Mouse (Mus musculus): ENCODE results near the gene Ptprf. TPM values are rescaled to one million over a fixed set of nuclear protein-coding genes. Genes with fewer than 3 reads are reported as not detected.

The Ptprf gene
- polyA plus RNA-seq, 1 experiment from 2014 or later: 73.4 TPM

DNA sequence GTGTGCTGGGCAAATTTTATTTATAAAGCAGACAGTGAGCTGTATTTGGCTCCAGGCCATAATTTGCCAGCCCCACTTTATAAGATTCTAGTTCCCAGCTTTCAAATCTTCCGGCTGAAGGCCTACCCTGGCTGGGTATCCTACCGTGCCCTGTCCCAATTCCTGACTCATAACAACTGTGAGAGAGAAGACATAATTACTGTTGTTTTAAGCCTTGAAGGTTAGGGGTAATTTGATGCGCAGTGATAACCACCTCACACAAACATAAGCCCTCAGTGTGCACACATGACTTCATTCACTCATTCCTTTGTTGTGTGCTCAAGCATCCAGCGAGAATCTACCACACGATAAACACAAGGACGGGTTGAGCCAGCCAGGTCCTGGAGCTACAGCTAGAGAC is 71.7 kb downstream of the Ptprf start:
- Histone ChIP-seq H3K9ac (replicated peaks; ENCODE audit: low read length) (no peak overlapping the region), H3K9me3 (ENCODE audit: control insufficient read depth, low read length) (no peaks in the 10 kb centered on the region), H3K36me3 (ENCODE audit: control insufficient read depth, insufficient read depth, low read length) (peaks cover 93% of the 10 kb centered on the region), H3K4me2 (ENCODE audit: low read length) (no peak overlapping the region), H3K27ac (replicated peaks; ENCODE audit: low read depth, low read length) (no peak overlapping the region), H3K4me1 (ENCODE audit: control insufficient read depth, insufficient read depth, low read length) (no peaks in the 10 kb centered on the region), H3K4me3 (replicated peaks; ENCODE audit: low read depth, low read length) (no peak overlapping the region), H3K27me3 (ENCODE audit: control insufficient read depth, insufficient read depth, low read length) (no peaks in the 10 kb centered on the region)
- 86% methylated on average over 6 of the region's 6 CpGs for whole genome bisulfite sequencing
- no peak for ATAC-seq (ENCODE audit: low FRiP score, low TSS enrichment)
- no peak for DNase-seq

DNA sequence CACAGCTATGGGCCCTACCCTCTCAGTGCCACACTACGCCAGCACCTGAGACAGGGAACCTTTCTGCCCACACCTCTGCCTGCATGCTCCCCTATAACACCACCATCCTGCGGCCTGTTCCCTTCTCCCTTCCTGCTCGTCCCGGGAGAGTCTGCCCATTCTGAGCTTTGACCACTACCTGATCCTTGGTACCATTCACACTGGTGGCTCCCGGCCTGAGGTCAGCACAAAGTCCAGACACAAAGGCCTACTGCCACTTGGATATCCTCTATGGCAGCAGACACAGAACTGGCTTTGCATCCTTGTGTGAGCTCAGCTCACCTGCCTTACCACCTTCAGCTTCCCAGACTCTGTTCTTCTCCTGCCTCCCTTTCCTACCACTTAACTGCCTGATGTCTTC is 72.7 kb downstream of the Ptprf start:
- Histone ChIP-seq H3K4me2 (ENCODE audit: low read length) (no peak overlapping the region), H3K27me3 (ENCODE audit: control insufficient read depth, insufficient read depth, low read length) (no peaks in the 10 kb centered on the region), H3K27ac (replicated peaks; ENCODE audit: low read depth, low read length) (no peak overlapping the region), H3K9ac (replicated peaks; ENCODE audit: low read length) (no peak overlapping the region), H3K9me3 (ENCODE audit: control insufficient read depth, low read length) (no peaks in the 10 kb centered on the region), H3K4me1 (ENCODE audit: control insufficient read depth, insufficient read depth, low read length) (no peaks in the 10 kb centered on the region), H3K36me3 (ENCODE audit: control insufficient read depth, insufficient read depth, low read length) (peaks cover 93% of the 10 kb centered on the region), H3K4me3 (replicated peaks; ENCODE audit: low read depth, low read length) (no peak overlapping the region)
- DNase-seq (no peak), ATAC-seq (ENCODE audit: low FRiP score, low TSS enrichment) (no peak)
- 91% methylated on average over 5 of the region's 5 CpGs for WGBS

DNA sequence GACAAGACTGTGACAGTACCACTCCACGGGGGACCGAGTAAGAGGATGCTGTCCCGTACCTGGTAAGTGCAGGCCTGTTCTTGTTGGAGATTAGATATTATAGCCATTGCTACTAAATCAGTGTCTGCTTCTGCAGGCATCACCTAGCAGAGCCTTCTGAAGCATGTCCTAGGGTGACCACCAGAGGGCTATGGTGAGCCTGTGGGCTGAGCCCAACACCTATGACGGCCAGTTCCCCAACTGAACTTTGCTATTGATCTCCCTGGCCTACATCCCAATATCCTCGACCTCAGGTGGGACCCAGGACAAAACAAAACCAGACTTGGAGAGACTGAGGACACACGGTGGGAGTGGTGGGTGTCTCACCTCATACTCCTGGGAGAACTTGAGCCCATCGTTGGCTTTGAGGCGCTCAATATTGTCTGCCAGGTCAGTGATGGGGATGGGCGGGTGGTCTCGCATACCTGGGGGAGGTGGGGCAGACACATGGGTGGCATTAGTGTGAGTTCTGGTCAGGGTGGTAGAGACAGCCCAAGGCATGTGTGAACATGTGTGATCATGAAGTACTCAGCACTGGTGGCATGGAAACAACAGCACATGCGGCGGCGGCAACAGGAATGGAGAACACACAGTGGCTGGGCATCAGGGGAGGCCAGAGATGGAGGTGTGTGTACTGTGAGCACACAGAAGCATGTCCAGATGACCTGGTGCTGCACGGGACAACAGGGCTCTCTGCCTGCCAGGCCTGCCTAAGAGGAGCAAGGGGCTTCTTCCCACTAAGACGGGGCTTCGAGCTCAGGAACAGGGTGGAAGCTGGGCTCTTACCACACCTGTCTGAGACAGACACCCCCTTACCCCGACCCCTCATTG is 74.2 kb downstream of the Ptprf start:
- Histone ChIP-seq H3K36me3 (ENCODE audit: control insufficient read depth, insufficient read depth, low read length) (peaks cover 93% of the 10 kb centered on the region), H3K9ac (replicated peaks; ENCODE audit: low read length) (no peak overlapping the region), H3K4me1 (ENCODE audit: control insufficient read depth, insufficient read depth, low read length) (no peaks in the 10 kb centered on the region), H3K27me3 (ENCODE audit: control insufficient read depth, insufficient read depth, low read length) (no peaks in the 10 kb centered on the region), H3K9me3 (ENCODE audit: control insufficient read depth, low read length) (no peaks in the 10 kb centered on the region), H3K4me2 (ENCODE audit: low read length) (no peak overlapping the region), H3K27ac (replicated peaks; ENCODE audit: low read depth, low read length) (no peak overlapping the region), H3K4me3 (replicated peaks; ENCODE audit: low read depth, low read length) (no peak overlapping the region)
- no peak; the same call in 1 of the 2 replicates for ATAC-seq (ENCODE audit: low FRiP score, low TSS enrichment)
- DNase-seq: peak; percentile 83
- 87% methylated on average over 17 of the region's 17 CpGs for WGBS

DNA sequence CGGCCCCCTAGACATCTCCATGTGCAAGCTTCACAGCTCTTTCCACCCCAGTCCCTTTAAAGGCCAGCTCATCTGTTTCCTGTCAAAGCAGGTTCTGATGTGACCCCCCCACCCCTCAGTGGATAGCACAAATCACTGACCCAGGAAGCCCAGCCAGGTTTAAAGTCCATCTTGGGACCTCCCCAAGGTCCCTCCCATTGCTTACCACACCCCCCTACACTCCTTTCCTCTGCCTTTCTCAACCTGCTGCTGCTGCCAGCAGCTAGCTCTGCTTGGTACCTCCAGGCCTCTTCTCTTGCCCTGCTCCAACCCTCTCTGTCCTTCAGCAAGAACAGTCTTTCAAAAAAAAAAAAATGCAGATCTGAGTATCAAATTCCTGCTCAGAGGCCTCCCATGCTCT is 76.3 kb downstream of the Ptprf start:
- Histone ChIP-seq H3K9me3 (ENCODE audit: control insufficient read depth, low read length) (no peaks in the 10 kb centered on the region), H3K4me3 (replicated peaks; ENCODE audit: low read depth, low read length) (no peak overlapping the region), H3K36me3 (ENCODE audit: control insufficient read depth, insufficient read depth, low read length) (peaks cover 93% of the 10 kb centered on the region), H3K9ac (replicated peaks; ENCODE audit: low read length) (no peak overlapping the region), H3K4me2 (ENCODE audit: low read length) (no peak overlapping the region), H3K27ac (replicated peaks; ENCODE audit: low read depth, low read length) (no peak overlapping the region), H3K27me3 (ENCODE audit: control insufficient read depth, insufficient read depth, low read length) (no peaks in the 10 kb centered on the region), H3K4me1 (ENCODE audit: control insufficient read depth, insufficient read depth, low read length) (no peaks in the 10 kb centered on the region)
- DNase-seq (no peak), ATAC-seq (ENCODE audit: low FRiP score, low TSS enrichment) (no peak)
- WGBS: 95% methylated on average over 1 of the region's 1 CpGs

DNA sequence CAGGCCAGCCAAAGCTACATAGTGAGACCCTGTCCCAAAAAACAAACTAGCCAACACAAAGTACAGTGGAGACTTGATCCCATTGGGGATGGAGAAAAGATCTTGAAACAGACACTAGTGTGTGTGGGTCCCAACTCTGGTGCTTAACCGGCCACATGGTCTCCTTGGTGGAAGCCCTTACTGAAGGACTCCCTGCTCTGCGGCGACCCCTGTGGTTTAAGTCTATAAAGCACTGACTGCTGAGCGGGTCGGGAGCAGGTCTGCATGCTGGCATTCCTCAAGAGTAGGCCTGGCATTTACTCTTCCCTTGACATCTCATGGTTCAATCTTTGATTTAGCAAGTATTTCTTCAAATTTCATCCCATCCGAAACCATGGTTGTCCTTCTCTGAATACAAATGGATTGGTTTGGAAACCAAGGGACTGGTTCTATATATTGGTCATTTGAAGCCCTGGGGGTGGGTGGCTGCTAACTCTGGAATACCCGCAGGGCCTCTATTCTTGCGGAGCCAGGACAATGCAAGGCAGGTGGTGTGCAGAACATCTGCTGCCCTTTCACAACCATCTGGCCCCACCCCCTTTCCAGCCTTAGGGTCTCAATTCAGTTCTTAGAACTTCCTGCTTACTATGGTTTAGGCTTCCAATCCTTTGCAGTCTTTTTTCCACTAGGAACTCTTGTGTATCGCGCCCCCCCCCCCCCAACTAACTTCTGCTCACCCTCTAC is 84.1 kb downstream of the Ptprf start:
- Histone ChIP-seq H3K9me3 (ENCODE audit: control insufficient read depth, low read length) (no peaks in the 10 kb centered on the region), H3K4me2 (ENCODE audit: low read length) (no peak overlapping the region), H3K27ac (replicated peaks; ENCODE audit: low read depth, low read length) (no peak overlapping the region), H3K9ac (replicated peaks; ENCODE audit: low read length) (no peak overlapping the region), H3K27me3 (ENCODE audit: control insufficient read depth, insufficient read depth, low read length) (no peaks in the 10 kb centered on the region), H3K4me1 (ENCODE audit: control insufficient read depth, insufficient read depth, low read length) (no peaks in the 10 kb centered on the region), H3K36me3 (ENCODE audit: control insufficient read depth, insufficient read depth, low read length) (peaks cover 46% of the 10 kb centered on the region), H3K4me3 (replicated peaks; ENCODE audit: low read depth, low read length) (no peak overlapping the region)
- no peak for ATAC-seq (ENCODE audit: low FRiP score, low TSS enrichment)
- peak; percentile 17 for DNase-seq
- 51% methylated on average over 10 of the region's 10 CpGs for WGBS

DNA sequence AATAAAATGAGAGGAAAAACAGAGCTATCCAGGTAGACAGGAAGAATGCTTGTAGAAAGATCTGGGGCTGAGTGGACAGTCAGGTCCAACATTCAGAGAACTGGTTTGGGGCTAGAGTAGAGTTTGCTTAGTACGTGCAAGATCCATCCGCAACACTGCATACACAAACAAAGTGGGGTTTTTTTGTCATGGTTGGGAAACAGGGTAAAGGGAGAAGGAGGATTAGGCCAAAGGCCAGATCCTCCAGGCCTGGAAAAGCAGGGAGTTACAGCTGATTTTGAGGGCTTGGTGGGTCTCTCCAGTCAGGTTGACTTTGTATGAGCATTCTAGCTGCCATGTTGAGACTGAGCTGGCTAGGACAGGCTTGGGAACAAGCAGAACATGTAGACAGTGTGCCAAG is 85.3 kb downstream of the Ptprf start:
- H3K4me2 ChIP-seq (ENCODE audit: low read length): no peak overlapping the region
- peaks cover 35% of the 10 kb centered on the region for H3K36me3 ChIP-seq (ENCODE audit: control insufficient read depth, insufficient read depth, low read length)
- no peaks in the 10 kb centered on the region for H3K4me1 ChIP-seq (ENCODE audit: control insufficient read depth, insufficient read depth, low read length)
- H3K9ac ChIP-seq (replicated peaks; ENCODE audit: low read length): no peak overlapping the region
- WGBS: 93% methylated on average over 2 of the region's 2 CpGs
- no peak overlapping the region for H3K4me3 ChIP-seq (replicated peaks; ENCODE audit: low read depth, low read length)
- H3K27ac ChIP-seq (replicated peaks; ENCODE audit: low read depth, low read length): no peak overlapping the region
- H3K27me3 ChIP-seq (ENCODE audit: control insufficient read depth, insufficient read depth, low read length): no peaks in the 10 kb centered on the region
- ATAC-seq (ENCODE audit: low FRiP score, low TSS enrichment): no peak
- no peak for DNase-seq
- H3K9me3 ChIP-seq (ENCODE audit: control insufficient read depth, low read length): no peaks in the 10 kb centered on the region

DNA sequence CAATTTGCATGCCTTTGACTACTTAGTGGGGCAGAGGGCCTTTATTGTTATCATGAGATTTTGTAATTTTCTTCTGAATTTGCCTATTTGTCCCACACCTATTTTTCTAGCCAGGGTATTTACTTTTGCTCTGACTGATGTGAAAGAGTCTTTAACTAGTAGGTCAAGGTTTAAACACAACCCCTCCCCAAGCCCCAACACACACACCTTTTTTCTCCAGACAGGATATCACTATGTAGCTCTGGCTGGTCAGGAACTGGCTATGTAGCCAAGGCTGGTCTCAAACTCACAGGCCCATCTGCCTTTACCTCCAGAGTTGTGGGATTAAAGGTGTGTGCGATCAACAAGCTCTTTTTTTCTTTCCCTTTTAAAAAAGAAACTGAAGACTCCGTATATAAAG is 92.1 kb downstream of the Ptprf start:
- no peak for DNase-seq
- 97% methylated on average over 2 of the region's 2 CpGs for WGBS
- no peaks in the 10 kb centered on the region for H3K4me1 ChIP-seq (ENCODE audit: control insufficient read depth, insufficient read depth, low read length)
- no peaks in the 10 kb centered on the region for H3K9me3 ChIP-seq (ENCODE audit: control insufficient read depth, low read length)
- no peak overlapping the region for H3K27ac ChIP-seq (replicated peaks; ENCODE audit: low read depth, low read length)
- H3K27me3 ChIP-seq (ENCODE audit: control insufficient read depth, insufficient read depth, low read length): no peaks in the 10 kb centered on the region
- no peaks in the 10 kb centered on the region for H3K36me3 ChIP-seq (ENCODE audit: control insufficient read depth, insufficient read depth, low read length)
- ATAC-seq (ENCODE audit: low FRiP score, low TSS enrichment): no peak
- H3K4me3 ChIP-seq (replicated peaks; ENCODE audit: low read depth, low read length): no peak overlapping the region
- H3K4me2 ChIP-seq (ENCODE audit: low read length): no peak overlapping the region
- no peak overlapping the region for H3K9ac ChIP-seq (replicated peaks; ENCODE audit: low read length)

DNA sequence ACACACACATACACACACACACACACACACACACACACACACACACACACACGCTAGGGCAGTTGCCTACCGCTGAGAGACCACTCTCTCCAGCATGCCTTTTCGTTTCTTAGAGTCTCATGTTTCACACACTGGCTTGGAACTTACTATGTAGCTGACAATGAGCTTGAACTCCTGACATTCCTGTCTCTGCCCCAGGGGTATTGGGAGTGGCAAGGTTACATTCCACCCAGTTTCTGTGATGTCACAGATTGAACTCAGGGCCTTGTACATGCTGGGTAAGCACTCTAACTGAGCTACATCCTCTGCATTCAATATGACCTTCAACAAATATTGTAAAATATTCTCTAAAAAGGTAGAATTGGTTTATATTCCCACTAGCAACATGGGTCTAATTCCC is 92.6 kb downstream of the Ptprf start:
- H3K27ac ChIP-seq (replicated peaks; ENCODE audit: low read depth, low read length): no peak overlapping the region
- no peak overlapping the region for H3K9ac ChIP-seq (replicated peaks; ENCODE audit: low read length)
- no peak overlapping the region for H3K4me3 ChIP-seq (replicated peaks; ENCODE audit: low read depth, low read length)
- 87% methylated on average over 3 of the region's 3 CpGs for WGBS
- no peaks in the 10 kb centered on the region for H3K9me3 ChIP-seq (ENCODE audit: control insufficient read depth, low read length)
- ATAC-seq (ENCODE audit: low FRiP score, low TSS enrichment) (no peak), DNase-seq (no peak)
- no peaks in the 10 kb centered on the region for H3K4me1 ChIP-seq (ENCODE audit: control insufficient read depth, insufficient read depth, low read length)
- no peak overlapping the region for H3K4me2 ChIP-seq (ENCODE audit: low read length)
- H3K27me3 ChIP-seq (ENCODE audit: control insufficient read depth, insufficient read depth, low read length): no peaks in the 10 kb centered on the region
- H3K36me3 ChIP-seq (ENCODE audit: control insufficient read depth, insufficient read depth, low read length): no peaks in the 10 kb centered on the region

DNA sequence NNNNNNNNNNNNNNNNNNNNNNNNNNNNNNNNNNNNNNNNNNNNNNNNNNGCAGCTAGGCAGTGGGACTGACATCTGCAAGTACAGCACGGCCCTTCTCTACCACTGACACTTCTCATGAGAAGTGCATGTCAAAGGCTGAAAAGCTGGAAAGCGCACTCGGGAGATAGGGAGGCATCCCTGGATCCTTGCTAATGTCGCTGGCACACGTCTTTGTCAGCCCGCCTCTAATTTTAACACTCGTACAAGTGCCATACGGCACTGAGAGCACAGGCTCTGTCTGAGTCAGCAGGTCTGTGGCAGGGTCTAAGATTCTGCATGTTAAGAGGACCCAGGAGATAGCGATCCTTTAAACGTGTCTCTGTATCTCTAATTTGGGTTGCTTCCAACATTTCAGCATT is 95.0 kb downstream of the Ptprf start:
- Histone ChIP-seq H3K4me2 (ENCODE audit: low read length) (no peak overlapping the region), H3K4me3 (replicated peaks; ENCODE audit: low read depth, low read length) (no peak overlapping the region), H3K9ac (replicated peaks; ENCODE audit: low read length) (no peak overlapping the region), H3K9me3 (ENCODE audit: control insufficient read depth, low read length) (no peaks in the 10 kb centered on the region), H3K36me3 (ENCODE audit: control insufficient read depth, insufficient read depth, low read length) (no peaks in the 10 kb centered on the region), H3K27ac (replicated peaks; ENCODE audit: low read depth, low read length) (no peak overlapping the region), H3K4me1 (ENCODE audit: control insufficient read depth, insufficient read depth, low read length) (no peaks in the 10 kb centered on the region), H3K27me3 (ENCODE audit: control insufficient read depth, insufficient read depth, low read length) (no peaks in the 10 kb centered on the region)
- DNase-seq (no peak), ATAC-seq (ENCODE audit: low FRiP score, low TSS enrichment) (no peak)
- WGBS: 89% methylated on average over 10 of the region's 10 CpGs
